Mouse (Mus musculus): ENCODE measurements around the gene Bcar1. TPM values are rescaled to one million over a fixed set of nuclear protein-coding genes. Genes with fewer than 3 reads are reported as not detected.

The Bcar1 gene
- polyA plus RNA-seq, 1 experiment from 2014 or later: 35.3 TPM

DNA sequence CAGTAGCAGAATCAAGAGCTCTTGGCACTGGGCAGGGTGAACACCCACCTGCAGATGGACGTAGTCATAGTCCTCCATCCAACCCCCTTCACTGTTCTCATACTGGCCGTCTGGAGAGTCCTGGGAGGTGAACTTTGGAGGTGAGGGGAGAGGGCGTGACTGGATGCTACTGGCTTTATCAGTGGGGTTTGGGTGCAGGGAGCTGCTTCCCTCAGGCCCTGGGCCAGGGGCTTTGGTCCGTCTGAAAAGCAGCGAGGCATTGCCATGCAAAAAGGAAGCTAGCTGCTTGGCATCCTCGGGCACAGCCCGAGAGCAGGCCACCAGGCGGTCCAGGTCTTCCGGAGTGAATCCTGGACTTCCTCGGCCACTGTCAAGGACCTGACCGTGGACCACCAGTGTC lies 30.3 kb downstream of the Bcar1 start:
- H3K27me3 ChIP-seq (replicated peaks; ENCODE audit: control insufficient read depth, insufficient read depth, low read length): no peaks in the 10 kb centered on the region
- peaks cover 22% of the 10 kb centered on the region for H3K4me1 ChIP-seq (ENCODE audit: control insufficient read depth, insufficient read depth, low read length)
- H3K9ac ChIP-seq (ENCODE audit: low read depth, low read length): no peak overlapping the region
- ATAC-seq (ENCODE audit: low read depth) (no peak), DNase-seq (ENCODE audit: low spot score) (no peak)
- no peak overlapping the region for H3K4me3 ChIP-seq (ENCODE audit: low read depth, low read length)
- 95% methylated on average over 11 of the region's 11 CpGs for WGBS
- no peaks in the 10 kb centered on the region for H3K9me3 ChIP-seq (ENCODE audit: control insufficient read depth, low read length)
- peaks cover 72% of the 10 kb centered on the region for H3K36me3 ChIP-seq (ENCODE audit: control insufficient read depth, insufficient read depth, low read length)
- no peak overlapping the region for H3K4me2 ChIP-seq (ENCODE audit: low read depth, low read length)
- H3K27ac ChIP-seq (replicated peaks; ENCODE audit: low read depth, low read length): no peak overlapping the region

- H3K36me3 ChIP-seq (ENCODE audit: control insufficient read depth, insufficient read depth, low read length): peaks cover 72% of the 10 kb centered on the region
- 86% methylated on average over 6 of the region's 6 CpGs for WGBS
- H3K27ac ChIP-seq (replicated peaks; ENCODE audit: low read depth, low read length): no peak overlapping the region
- H3K4me1 ChIP-seq (ENCODE audit: control insufficient read depth, insufficient read depth, low read length): peaks cover 15% of the 10 kb centered on the region
- no peak overlapping the region for H3K4me2 ChIP-seq (ENCODE audit: low read depth, low read length)
- no peak overlapping the region for H3K4me3 ChIP-seq (ENCODE audit: low read depth, low read length)
- no peaks in the 10 kb centered on the region for H3K9me3 ChIP-seq (ENCODE audit: control insufficient read depth, low read length)
- no peaks in the 10 kb centered on the region for H3K27me3 ChIP-seq (replicated peaks; ENCODE audit: control insufficient read depth, insufficient read depth, low read length)
- no peak overlapping the region for H3K9ac ChIP-seq (ENCODE audit: low read depth, low read length)
- ATAC-seq (ENCODE audit: low read depth) (no peak), DNase-seq (ENCODE audit: low spot score) (peak; percentile 61)
These were observed 31.0 kb downstream of the Bcar1 start for GRCm38 (mm10) chr8:111712588-111712987.

GRCm38 (mm10) chr8:111712135-111712534 lies 31.5 kb downstream of the Bcar1 start:
- H3K36me3 ChIP-seq (ENCODE audit: control insufficient read depth, insufficient read depth, low read length): peaks cover 72% of the 10 kb centered on the region
- H3K4me1 ChIP-seq (ENCODE audit: control insufficient read depth, insufficient read depth, low read length): peaks cover 11% of the 10 kb centered on the region
- no peak for DNase-seq (ENCODE audit: low spot score)
- H3K9me3 ChIP-seq (ENCODE audit: control insufficient read depth, low read length): no peaks in the 10 kb centered on the region
- H3K4me2 ChIP-seq (ENCODE audit: low read depth, low read length): no peak overlapping the region
- no peak overlapping the region for H3K4me3 ChIP-seq (ENCODE audit: low read depth, low read length)
- no peak overlapping the region for H3K9ac ChIP-seq (ENCODE audit: low read depth, low read length)
- no peak for ATAC-seq (ENCODE audit: low read depth)
- WGBS: 80% methylated on average over 9 of the region's 9 CpGs
- H3K27me3 ChIP-seq (replicated peaks; ENCODE audit: control insufficient read depth, insufficient read depth, low read length): no peaks in the 10 kb centered on the region
- no peak overlapping the region for H3K27ac ChIP-seq (replicated peaks; ENCODE audit: low read depth, low read length)

DNA sequence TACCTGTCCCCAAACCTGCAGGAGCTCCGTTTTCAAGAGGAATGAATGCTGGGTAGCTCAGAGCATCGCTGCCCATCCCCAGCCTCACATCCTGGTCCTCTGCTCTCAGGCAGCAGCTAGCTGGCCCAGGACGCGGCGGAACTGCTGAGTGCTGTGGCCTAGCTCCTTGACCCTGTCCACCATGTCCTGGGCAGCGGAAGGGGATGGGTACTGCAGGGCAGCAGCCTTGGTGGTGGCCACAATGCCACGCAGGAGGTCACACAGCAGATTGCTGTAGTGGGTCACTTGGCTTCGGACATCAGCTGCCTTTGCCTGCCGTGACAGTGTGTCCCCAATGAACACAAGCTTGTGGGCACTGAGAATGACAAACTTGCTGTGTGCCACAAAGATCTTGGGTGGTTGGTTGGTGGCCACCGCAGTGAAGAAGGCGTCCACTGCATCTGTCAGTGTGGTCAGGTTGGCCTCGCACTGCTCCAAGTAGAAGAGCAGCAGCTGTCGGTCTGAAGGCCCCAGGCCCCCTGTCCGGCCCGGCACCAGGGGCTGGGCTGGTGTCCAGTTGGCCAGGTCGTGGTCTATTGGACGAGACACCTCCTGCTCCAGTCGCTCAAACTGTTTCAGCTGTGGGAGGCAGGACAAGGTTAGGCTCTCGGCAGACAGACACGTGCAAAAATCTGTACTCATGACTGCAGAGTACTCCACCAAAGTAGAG lies 32.7 kb downstream of the Bcar1 start:
- Histone ChIP-seq H3K36me3 (ENCODE audit: control insufficient read depth, insufficient read depth, low read length) (peaks cover 72% of the 10 kb centered on the region), H3K9ac (ENCODE audit: low read depth, low read length) (no peak overlapping the region), H3K4me1 (ENCODE audit: control insufficient read depth, insufficient read depth, low read length) (no peaks in the 10 kb centered on the region), H3K27me3 (replicated peaks; ENCODE audit: control insufficient read depth, insufficient read depth, low read length) (no peaks in the 10 kb centered on the region), H3K9me3 (ENCODE audit: control insufficient read depth, low read length) (no peaks in the 10 kb centered on the region), H3K4me2 (ENCODE audit: low read depth, low read length) (no peak overlapping the region), H3K27ac (replicated peaks; ENCODE audit: low read depth, low read length) (no peak overlapping the region), H3K4me3 (ENCODE audit: low read depth, low read length) (no peak overlapping the region)
- WGBS: 92% methylated on average over 18 of the region's 20 CpGs
- ATAC-seq (ENCODE audit: low read depth) (no peak), DNase-seq (ENCODE audit: low spot score) (no peak)

GRCm38 (mm10) chr8:111709223-111709622 lies 34.4 kb downstream of the Bcar1 start:
- no peaks in the 10 kb centered on the region for H3K27me3 ChIP-seq (replicated peaks; ENCODE audit: control insufficient read depth, insufficient read depth, low read length)
- 93% methylated on average over 1 of the region's 1 CpGs for WGBS
- ATAC-seq (ENCODE audit: low read depth): no peak
- H3K4me1 ChIP-seq (ENCODE audit: control insufficient read depth, insufficient read depth, low read length): no peaks in the 10 kb centered on the region
- no peak overlapping the region for H3K9ac ChIP-seq (ENCODE audit: low read depth, low read length)
- no peaks in the 10 kb centered on the region for H3K9me3 ChIP-seq (ENCODE audit: control insufficient read depth, low read length)
- no peak for DNase-seq (ENCODE audit: low spot score)
- peaks cover 58% of the 10 kb centered on the region for H3K36me3 ChIP-seq (ENCODE audit: control insufficient read depth, insufficient read depth, low read length)
- no peak overlapping the region for H3K4me2 ChIP-seq (ENCODE audit: low read depth, low read length)
- no peak overlapping the region for H3K27ac ChIP-seq (replicated peaks; ENCODE audit: low read depth, low read length)
- H3K4me3 ChIP-seq (ENCODE audit: low read depth, low read length): no peak overlapping the region

- Histone ChIP-seq H3K27ac (replicated peaks; ENCODE audit: low read depth, low read length) (no peak overlapping the region), H3K27me3 (replicated peaks; ENCODE audit: control insufficient read depth, insufficient read depth, low read length) (no peaks in the 10 kb centered on the region), H3K9ac (ENCODE audit: low read depth, low read length) (no peak overlapping the region), H3K36me3 (ENCODE audit: control insufficient read depth, insufficient read depth, low read length) (peaks cover 48% of the 10 kb centered on the region), H3K4me3 (ENCODE audit: low read depth, low read length) (no peak overlapping the region), H3K4me1 (ENCODE audit: control insufficient read depth, insufficient read depth, low read length) (no peaks in the 10 kb centered on the region), H3K4me2 (ENCODE audit: low read depth, low read length) (no peak overlapping the region), H3K9me3 (ENCODE audit: control insufficient read depth, low read length) (no peaks in the 10 kb centered on the region)
- WGBS: 84% methylated on average over 6 of the region's 6 CpGs
- DNase-seq (ENCODE audit: low spot score) (no peak), ATAC-seq (ENCODE audit: low read depth) (no peak)
These were observed 35.3 kb downstream of the Bcar1 start for GRCm38 (mm10) chr8:111708265-111708664.

DNA sequence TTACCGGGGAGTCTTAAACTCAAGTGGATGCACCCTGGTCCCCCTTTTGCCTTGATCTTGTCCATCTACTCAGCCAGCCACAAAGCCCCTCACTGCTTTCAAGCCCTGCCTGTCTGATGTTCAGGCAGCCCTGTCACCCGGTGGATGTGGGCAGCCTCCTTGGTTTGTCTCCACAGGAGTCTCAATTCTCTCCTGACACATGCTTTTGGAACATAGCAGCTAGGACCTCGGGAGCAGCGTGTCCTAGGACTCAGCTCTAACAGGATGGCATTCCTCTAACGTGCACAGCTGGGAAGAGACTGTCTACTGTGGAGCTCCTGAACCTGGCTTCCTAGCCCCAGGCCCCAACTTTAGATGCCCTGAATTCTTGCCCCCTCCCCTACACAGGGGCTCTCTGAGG lies 37.9 kb downstream of the Bcar1 start:
- H3K27ac ChIP-seq (replicated peaks; ENCODE audit: low read depth, low read length): no peak overlapping the region
- ATAC-seq (ENCODE audit: low read depth): no peak

DNA sequence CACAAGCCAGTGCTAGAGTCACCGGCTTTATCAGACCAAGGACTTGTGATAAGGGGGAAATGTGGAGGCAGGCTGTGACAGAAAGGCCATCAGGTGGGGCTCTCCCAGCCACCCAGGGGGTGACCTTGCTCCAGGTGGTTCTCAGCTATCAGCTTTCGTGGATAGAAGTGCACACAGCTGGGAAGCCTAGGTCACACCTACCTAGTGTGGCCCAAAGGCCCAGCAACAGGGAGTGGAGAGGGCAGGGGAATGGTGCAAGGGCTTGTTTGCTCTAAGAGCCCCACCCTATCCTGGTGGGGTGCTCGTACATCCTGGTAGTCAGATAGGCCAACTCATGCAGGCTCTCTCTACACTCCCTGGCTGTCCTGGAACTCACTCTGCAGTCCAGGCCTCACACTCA lies 38.4 kb downstream of the Bcar1 start:
- Histone ChIP-seq H3K27me3 (replicated peaks; ENCODE audit: control insufficient read depth, insufficient read depth, low read length) (no peaks in the 10 kb centered on the region), H3K9me3 (ENCODE audit: control insufficient read depth, low read length) (no peaks in the 10 kb centered on the region), H3K27ac (replicated peaks; ENCODE audit: low read depth, low read length) (no peak overlapping the region), H3K9ac (ENCODE audit: low read depth, low read length) (no peak overlapping the region), H3K4me2 (ENCODE audit: low read depth, low read length) (no peak overlapping the region), H3K36me3 (ENCODE audit: control insufficient read depth, insufficient read depth, low read length) (peaks cover 18% of the 10 kb centered on the region), H3K4me1 (ENCODE audit: control insufficient read depth, insufficient read depth, low read length) (no peaks in the 10 kb centered on the region), H3K4me3 (ENCODE audit: low read depth, low read length) (no peak overlapping the region)
- 74% methylated on average over 2 of the region's 3 CpGs for WGBS
- ATAC-seq (ENCODE audit: low read depth) (no peak), DNase-seq (ENCODE audit: low spot score) (no peak)

More for the DNA sequence above, 37.9 kb downstream of the Bcar1 start:
- 50% methylated on average over 5 of the region's 5 CpGs for WGBS
- no peak overlapping the region for H3K4me3 ChIP-seq (ENCODE audit: low read depth, low read length)
- no peaks in the 10 kb centered on the region for H3K9me3 ChIP-seq (ENCODE audit: control insufficient read depth, low read length)
- H3K36me3 ChIP-seq (ENCODE audit: control insufficient read depth, insufficient read depth, low read length): peaks cover 22% of the 10 kb centered on the region
- no peak overlapping the region for H3K9ac ChIP-seq (ENCODE audit: low read depth, low read length)
- H3K27me3 ChIP-seq (replicated peaks; ENCODE audit: control insufficient read depth, insufficient read depth, low read length): no peaks in the 10 kb centered on the region
- no peak for DNase-seq (ENCODE audit: low spot score)
- no peaks in the 10 kb centered on the region for H3K4me1 ChIP-seq (ENCODE audit: control insufficient read depth, insufficient read depth, low read length)
- no peak overlapping the region for H3K4me2 ChIP-seq (ENCODE audit: low read depth, low read length)

DNA sequence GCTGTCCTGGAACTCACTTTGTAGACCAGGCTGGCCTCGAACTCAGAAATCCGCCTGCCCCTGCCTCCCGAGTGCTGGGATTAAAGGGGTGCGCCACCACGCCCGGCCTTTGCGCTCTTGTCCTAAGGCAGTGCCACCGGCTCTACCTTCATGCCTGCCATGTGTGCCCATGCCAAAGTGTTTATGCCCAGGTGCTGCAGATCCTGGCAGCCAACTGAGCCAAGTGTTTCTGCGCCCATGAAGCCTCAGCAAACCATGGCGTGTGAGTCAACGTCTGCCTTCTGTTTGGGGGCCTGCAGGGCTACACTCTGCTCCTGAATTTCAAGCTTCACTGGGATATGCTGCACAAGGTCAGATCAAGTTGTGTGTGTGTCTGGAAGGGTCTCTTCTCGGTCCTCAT lies 39.0 kb downstream of the Bcar1 start:
- H3K27ac ChIP-seq (replicated peaks; ENCODE audit: low read depth, low read length): no peak overlapping the region
- no peak overlapping the region for H3K9ac ChIP-seq (ENCODE audit: low read depth, low read length)
- peaks cover 11% of the 10 kb centered on the region; the same call in 1 of the 2 replicates for H3K36me3 ChIP-seq (ENCODE audit: control insufficient read depth, insufficient read depth, low read length)
- no peaks in the 10 kb centered on the region for H3K27me3 ChIP-seq (replicated peaks; ENCODE audit: control insufficient read depth, insufficient read depth, low read length)
- no peaks in the 10 kb centered on the region for H3K9me3 ChIP-seq (ENCODE audit: control insufficient read depth, low read length)
- H3K4me3 ChIP-seq (ENCODE audit: low read depth, low read length): no peak overlapping the region
- 91% methylated on average over 12 of the region's 12 CpGs for WGBS
- no peaks in the 10 kb centered on the region for H3K4me1 ChIP-seq (ENCODE audit: control insufficient read depth, insufficient read depth, low read length)
- H3K4me2 ChIP-seq (ENCODE audit: low read depth, low read length): no peak overlapping the region
- no peak for DNase-seq (ENCODE audit: low spot score)
- ATAC-seq (ENCODE audit: low read depth): no peak

All from embryonic facial prominence, embryonic 14.5 days (tissue).